Mouse (Mus musculus): ENCODE measurements around the gene Grin2b. TPM values are rescaled to one million over a fixed set of nuclear protein-coding genes. Genes with fewer than 3 reads are reported as not detected.

Grin2b gene
- polyA plus RNA-seq, 1 experiment: not detected

DNA sequence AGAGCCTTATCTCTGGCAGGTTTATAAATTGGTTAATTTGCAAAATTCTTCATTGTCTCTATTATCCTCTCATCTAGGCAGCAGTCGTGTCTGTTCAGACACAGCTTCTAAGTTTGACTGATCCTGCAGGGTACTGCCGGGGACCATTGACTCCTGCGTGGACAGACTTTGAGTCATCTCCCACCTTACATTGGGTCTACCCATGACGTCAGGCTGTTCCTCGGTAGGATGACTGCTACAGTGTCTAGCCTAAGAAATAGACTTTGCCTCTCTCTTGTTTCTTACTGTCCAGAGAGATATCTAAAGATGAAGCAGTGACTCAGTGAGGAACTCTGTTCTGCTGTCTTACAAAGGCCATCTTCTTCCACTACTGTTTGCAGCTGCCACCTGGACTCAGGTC is 229.0 kb downstream of the Grin2b start:
- TF ChIP-seq MYOD1 (IDR thresholded peaks at IDR 0.05; ENCODE audit: control insufficient read depth, insufficient read length, low read depth) (no peak), USF1 (IDR thresholded peaks at IDR 0.05; ENCODE audit: low read depth) (no peak), MAX (IDR thresholded peaks at IDR 0.05) (no peak), CEBPB (IDR thresholded peaks at IDR 0.05; ENCODE audit: low read depth) (no peak), CTCF (IDR thresholded peaks at IDR 0.05; ENCODE audit: control insufficient read depth, insufficient read depth, insufficient read length) (no peak), MYOG (IDR thresholded peaks at IDR 0.05; ENCODE audit: control insufficient read depth, extremely low read depth, insufficient read length) (no peak), FOSL1 (IDR thresholded peaks at IDR 0.05; ENCODE audit: insufficient read depth, low read length, poor library complexity, severe bottlenecking) (no peak)

DNA sequence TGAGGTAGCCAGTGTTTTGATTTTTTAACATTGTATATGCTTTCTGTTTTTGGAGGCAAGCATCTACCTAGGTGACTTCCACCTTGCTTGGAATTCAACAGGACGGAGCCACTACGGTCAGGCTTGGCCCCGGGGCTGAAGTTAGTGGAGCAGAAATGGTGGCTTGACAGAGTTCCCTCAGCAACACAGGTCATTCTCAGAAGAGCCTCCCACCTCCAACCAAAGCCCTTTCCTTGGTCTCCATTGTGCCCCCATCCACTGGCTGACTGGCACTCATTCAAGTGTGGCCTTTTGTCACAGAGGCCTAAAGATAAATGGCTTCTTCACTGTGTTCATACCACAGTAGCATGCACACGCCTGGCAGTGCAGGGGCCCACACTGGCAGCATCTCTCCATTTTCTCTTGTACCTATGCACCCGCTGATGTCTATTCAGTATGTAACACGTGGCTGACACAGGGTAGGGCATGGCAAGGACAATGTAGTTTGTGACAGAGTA is 230.1 kb downstream of the Grin2b start:
- TF ChIP-seq USF1 (IDR thresholded peaks at IDR 0.05; ENCODE audit: low read depth): no peak
- no peak for TF ChIP-seq MAX (IDR thresholded peaks at IDR 0.05)
- no peak for TF ChIP-seq CTCF (IDR thresholded peaks at IDR 0.05; ENCODE audit: control insufficient read depth, insufficient read depth, insufficient read length)
- TF ChIP-seq MYOD1 (IDR thresholded peaks at IDR 0.05; ENCODE audit: control insufficient read depth, insufficient read length, low read depth): no peak
- TF ChIP-seq FOSL1 (IDR thresholded peaks at IDR 0.05; ENCODE audit: insufficient read depth, low read length, poor library complexity, severe bottlenecking): no peak
- TF ChIP-seq MYOG (IDR thresholded peaks at IDR 0.05; ENCODE audit: control insufficient read depth, extremely low read depth, insufficient read length): no peak
- TF ChIP-seq CEBPB (IDR thresholded peaks at IDR 0.05; ENCODE audit: low read depth): no peak
- Histone ChIP-seq H3K27me3 (ENCODE audit: control insufficient read depth, insufficient read depth, insufficient read length) (no peaks in the 10 kb centered on the region), H3K79me3 (ENCODE audit: low read depth) (no peaks in the 10 kb centered on the region), H3K4me3 (ENCODE audit: insufficient read depth, poor library complexity, severe bottlenecking) (no peak overlapping the region), H3K79me2 (ENCODE audit: control insufficient read depth, insufficient read depth) (no peaks in the 10 kb centered on the region), H3ac (ENCODE audit: control insufficient read depth, insufficient read length, low read depth) (no peak overlapping the region), H3K36me3 (ENCODE audit: control insufficient read depth, insufficient read depth) (no peaks in the 10 kb centered on the region)

More for the DNA sequence above, 229.0 kb downstream of the Grin2b start:
- Histone ChIP-seq H3ac (ENCODE audit: control insufficient read depth, insufficient read length, low read depth) (no peak overlapping the region), H3K79me2 (ENCODE audit: control insufficient read depth, insufficient read depth) (no peaks in the 10 kb centered on the region), H3K4me3 (ENCODE audit: insufficient read depth, poor library complexity, severe bottlenecking) (no peak overlapping the region), H3K79me3 (ENCODE audit: low read depth) (no peaks in the 10 kb centered on the region), H3K27me3 (ENCODE audit: control insufficient read depth, insufficient read depth, insufficient read length) (no peaks in the 10 kb centered on the region), H3K36me3 (ENCODE audit: control insufficient read depth, insufficient read depth) (no peaks in the 10 kb centered on the region)

DNA sequence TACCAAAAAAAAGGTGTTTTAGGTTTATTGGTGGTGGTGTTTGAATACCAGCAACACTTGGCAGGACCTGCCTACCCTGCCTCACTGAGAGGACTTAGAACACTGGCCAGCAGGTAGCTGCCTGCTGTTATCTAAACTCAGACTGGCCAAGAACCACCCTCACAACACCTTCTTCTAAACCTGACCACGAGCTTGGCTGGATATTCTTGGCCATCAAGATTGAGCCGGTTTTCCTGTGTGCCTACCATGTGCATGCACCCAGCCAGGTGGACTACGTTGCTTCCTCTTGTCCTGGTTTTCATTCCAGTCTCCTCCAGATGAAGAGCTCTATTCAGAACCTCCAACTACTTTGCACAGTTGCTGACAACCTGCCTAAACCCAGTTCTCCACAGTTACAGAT is 240.4 kb downstream of the Grin2b start:
- TF ChIP-seq CTCF (IDR thresholded peaks at IDR 0.05; ENCODE audit: control insufficient read depth, insufficient read depth, insufficient read length): no peak
- H3ac ChIP-seq (ENCODE audit: control insufficient read depth, insufficient read length, low read depth): no peak overlapping the region
- no peaks in the 10 kb centered on the region for H3K79me3 ChIP-seq (ENCODE audit: low read depth)
- H3K4me3 ChIP-seq (ENCODE audit: insufficient read depth, poor library complexity, severe bottlenecking): no peak overlapping the region
- no peaks in the 10 kb centered on the region for H3K27me3 ChIP-seq (ENCODE audit: control insufficient read depth, insufficient read depth, insufficient read length)
- no peaks in the 10 kb centered on the region for H3K36me3 ChIP-seq (ENCODE audit: control insufficient read depth, insufficient read depth)
- no peaks in the 10 kb centered on the region for H3K79me2 ChIP-seq (ENCODE audit: control insufficient read depth, insufficient read depth)

DNA sequence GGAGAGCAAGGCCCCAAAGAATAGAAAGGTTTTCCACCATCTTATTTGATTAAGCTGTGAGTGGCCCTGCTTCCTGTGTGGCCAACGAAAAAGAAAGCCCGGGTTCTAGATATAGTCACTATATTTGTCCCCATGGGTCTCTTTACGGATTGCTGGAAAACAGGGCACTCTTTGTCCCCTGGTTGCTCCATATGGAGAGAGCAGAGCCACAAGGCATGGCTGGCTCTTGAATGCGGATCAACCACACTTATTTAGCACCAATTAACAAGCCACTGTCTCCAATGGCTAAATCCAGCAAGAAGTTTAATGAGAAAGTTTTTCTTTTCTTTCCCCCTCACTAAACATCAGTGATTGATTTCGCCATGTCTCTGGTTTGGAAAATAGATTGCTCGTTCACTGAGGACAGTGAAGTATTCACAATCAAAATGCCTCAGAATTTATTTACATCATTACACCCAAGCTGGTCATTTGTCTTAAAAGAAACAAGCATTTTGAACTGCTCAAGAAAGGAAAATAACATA is 240.9 kb downstream of the Grin2b start:
- Histone ChIP-seq H3K27me3 (ENCODE audit: control insufficient read depth, insufficient read depth, insufficient read length) (no peaks in the 10 kb centered on the region), H3K79me2 (ENCODE audit: control insufficient read depth, insufficient read depth) (no peaks in the 10 kb centered on the region), H3K4me3 (ENCODE audit: insufficient read depth, poor library complexity, severe bottlenecking) (no peak overlapping the region), H3K36me3 (ENCODE audit: control insufficient read depth, insufficient read depth) (no peaks in the 10 kb centered on the region), H3K79me3 (ENCODE audit: low read depth) (no peaks in the 10 kb centered on the region), H3ac (ENCODE audit: control insufficient read depth, insufficient read length, low read depth) (no peak overlapping the region)
- TF ChIP-seq USF1 (IDR thresholded peaks at IDR 0.05; ENCODE audit: low read depth): no peak
- no peak for TF ChIP-seq CTCF (IDR thresholded peaks at IDR 0.05; ENCODE audit: control insufficient read depth, insufficient read depth, insufficient read length)

DNA sequence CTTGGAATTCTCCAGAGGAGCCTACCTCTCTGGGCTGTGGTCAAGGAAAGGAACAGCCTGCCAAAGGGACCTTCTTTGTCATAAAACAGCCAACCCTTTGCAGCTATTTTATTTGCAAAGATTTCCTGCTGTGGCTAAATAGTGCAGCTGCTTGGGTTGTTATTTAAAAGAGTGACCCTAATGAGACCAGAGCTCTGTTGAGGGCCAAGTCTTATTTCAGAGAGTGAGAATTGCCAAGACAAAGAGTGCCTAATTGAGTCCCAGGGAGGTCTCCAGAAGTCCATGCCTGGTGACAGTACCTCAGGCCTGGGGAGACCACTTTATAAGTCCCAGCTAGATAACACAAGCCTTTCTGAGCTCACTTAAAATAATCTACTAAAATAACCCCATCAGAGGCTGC is 255.6 kb downstream of the Grin2b start:
- H3ac ChIP-seq (ENCODE audit: control insufficient read depth, insufficient read length, low read depth): no peak overlapping the region
- no peak overlapping the region for H3K4me3 ChIP-seq (ENCODE audit: insufficient read depth, poor library complexity, severe bottlenecking)
- H3K36me3 ChIP-seq (ENCODE audit: control insufficient read depth, insufficient read depth): no peaks in the 10 kb centered on the region
- no peak for TF ChIP-seq CTCF (IDR thresholded peaks at IDR 0.05; ENCODE audit: control insufficient read depth, insufficient read depth, insufficient read length)
- TF ChIP-seq FOSL1 (IDR thresholded peaks at IDR 0.05; ENCODE audit: insufficient read depth, low read length, poor library complexity, severe bottlenecking): no peak
- TF ChIP-seq MYOG (IDR thresholded peaks at IDR 0.05; ENCODE audit: control insufficient read depth, extremely low read depth, insufficient read length): no peak
- no peak for TF ChIP-seq USF1 (IDR thresholded peaks at IDR 0.05; ENCODE audit: low read depth)
- H3K79me3 ChIP-seq (ENCODE audit: low read depth): no peaks in the 10 kb centered on the region
- no peaks in the 10 kb centered on the region for H3K79me2 ChIP-seq (ENCODE audit: control insufficient read depth, insufficient read depth)
- H3K27me3 ChIP-seq (ENCODE audit: control insufficient read depth, insufficient read depth, insufficient read length): no peaks in the 10 kb centered on the region

DNA sequence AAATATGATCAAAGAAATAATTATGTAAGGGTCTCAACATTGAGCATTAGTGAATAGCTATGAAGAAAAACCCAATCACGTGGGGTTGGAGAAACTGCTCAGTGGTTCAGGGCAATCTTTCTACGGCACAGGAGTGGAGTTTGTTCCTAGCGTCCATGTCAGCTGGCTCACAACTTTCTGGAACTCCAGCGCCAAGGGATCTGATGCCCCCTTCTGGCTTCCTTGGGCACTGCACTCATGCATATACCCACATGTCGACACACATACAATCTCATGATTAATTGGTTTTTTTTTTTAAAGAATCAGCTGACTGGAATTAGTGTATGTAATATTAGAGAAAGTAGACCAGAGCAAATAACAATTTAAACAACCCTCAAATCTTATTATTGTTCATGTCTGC is 258.7 kb downstream of the Grin2b start:
- Histone ChIP-seq H3K4me3 (ENCODE audit: insufficient read depth, poor library complexity, severe bottlenecking) (no peak overlapping the region), H3K79me2 (ENCODE audit: control insufficient read depth, insufficient read depth) (no peaks in the 10 kb centered on the region), H3K27me3 (ENCODE audit: control insufficient read depth, insufficient read depth, insufficient read length) (no peaks in the 10 kb centered on the region), H3ac (ENCODE audit: control insufficient read depth, insufficient read length, low read depth) (no peak overlapping the region), H3K36me3 (ENCODE audit: control insufficient read depth, insufficient read depth) (no peaks in the 10 kb centered on the region), H3K79me3 (ENCODE audit: low read depth) (no peaks in the 10 kb centered on the region)
- TF ChIP-seq CTCF (IDR thresholded peaks at IDR 0.05; ENCODE audit: control insufficient read depth, insufficient read depth, insufficient read length): no peak
- no peak for TF ChIP-seq MYOG (IDR thresholded peaks at IDR 0.05; ENCODE audit: control insufficient read depth, extremely low read depth, insufficient read length)
- no peak for TF ChIP-seq CEBPB (IDR thresholded peaks at IDR 0.05; ENCODE audit: low read depth)
- no peak for TF ChIP-seq MAX (IDR thresholded peaks at IDR 0.05)
- no peak for TF ChIP-seq USF1 (IDR thresholded peaks at IDR 0.05; ENCODE audit: low read depth)
- no peak for TF ChIP-seq FOSL1 (IDR thresholded peaks at IDR 0.05; ENCODE audit: insufficient read depth, low read length, poor library complexity, severe bottlenecking)
- no peak for TF ChIP-seq MYOD1 (IDR thresholded peaks at IDR 0.05; ENCODE audit: control insufficient read depth, insufficient read length, low read depth)
